Mouse (Mus musculus) thymus, postnatal 36 days (tissue): ENCODE measurements around the gene Rhbdd3.
"Not testable (repeated sequence)": the region's sequence is repeated elsewhere in the genome, so short reads cannot be mapped to it uniquely, and the experiment has no call there.

Source experiments
- DNase-seq, 2 experiments: peaks; one replicate each; pipeline ENCODE4 v3.0.0; 2022; ENCODE audit warnings: mixed read lengths in 2 of 2

Gene Rhbdd3

GRCm38 (mm10) chr11:5065056-5065821, 33.5 kb upstream of the Rhbdd3 start, which contains the start of gene Gas2l1:
Gas2l1 (minus strand) TSS chr11:5065327.
- peak; percentile 47 to 67 for DNase-seq

- no peak for DNase-seq
These were observed 31.7 kb upstream of the Rhbdd3 start for GRCm38 (mm10) chr11:5067063-5067462.

- DNase-seq: no peak
These were observed 30.4 kb upstream of the Rhbdd3 start for GRCm38 (mm10) chr11:5068126-5068971.

- no peak for DNase-seq
These were observed 23.8 kb upstream of the Rhbdd3 start for GRCm38 (mm10) chr11:5074882-5075281.

- no peak for DNase-seq
These were observed 23.0 kb upstream of the Rhbdd3 start for GRCm38 (mm10) chr11:5075760-5076159.

- DNase-seq: not testable (repeated sequence)
These were observed 21.9 kb upstream of the Rhbdd3 start for GRCm38 (mm10) chr11:5076843-5077242.

- no peak for DNase-seq
These were observed 9.6 kb upstream of the Rhbdd3 start for GRCm38 (mm10) chr11:5089147-5089546.

GRCm38 (mm10) chr11:5091706-5092105, 7.0 kb upstream of the Rhbdd3 start:
- DNase-seq: no peak

- DNase-seq: no peak
These were observed 2.8 kb upstream of the Rhbdd3 start for GRCm38 (mm10) chr11:5095877-5096276.

- DNase-seq: no peak
These were observed 2.2 kb upstream of the Rhbdd3 start for GRCm38 (mm10) chr11:5096480-5097020.

GRCm38 (mm10) chr11:5098035-5098735, 541 bp upstream of the Rhbdd3 start:
- peak in 1 of 2 experiments; percentile 38 for DNase-seq

- DNase-seq: peak; percentile 74 to 80
These were observed 954 bp downstream of the Rhbdd3 start for GRCm38 (mm10) chr11:5099576-5100183.

- no peak for DNase-seq
These were observed 1.6 kb downstream of the Rhbdd3 start for GRCm38 (mm10) chr11:5100283-5100682.

GRCm38 (mm10) chr11:5100801-5101200, 2.1 kb downstream of the Rhbdd3 start:
- DNase-seq: no peak

GRCm38 (mm10) chr11:5101641-5102040, 2.9 kb downstream of the Rhbdd3 start:
- no peak for DNase-seq

GRCm38 (mm10) chr11:5102384-5102783, 3.7 kb downstream of the Rhbdd3 start:
- no peak for DNase-seq

- no peak for DNase-seq
These were observed 5.3 kb downstream of the Rhbdd3 start for GRCm38 (mm10) chr11:5103986-5104509.

- no peak for DNase-seq
These were observed 10.7 kb downstream of the Rhbdd3 start for GRCm38 (mm10) chr11:5109441-5109840.

- no peak for DNase-seq
These were observed 14.9 kb downstream of the Rhbdd3 start for GRCm38 (mm10) chr11:5113645-5114044.

GRCm38 (mm10) chr11:5114931-5115581, 16.3 kb downstream of the Rhbdd3 start:
- peak; percentile 89 to 94 for DNase-seq

- DNase-seq: no peak
These were observed 27.0 kb downstream of the Rhbdd3 start for GRCm38 (mm10) chr11:5125713-5126112.
